Mouse (Mus musculus) myocyte (in vitro differentiated cells): Measurements from ENCODE around the gene Rbm6.

Experiments
- E2F4 ChIP-seq: IDR thresholded peaks from one replicate; pipeline ENCODE4 v1.6.1; 2011; ENCODE audit warnings: mild to moderate bottlenecking, control low read depth, moderate library complexity; ENCODE audit not compliant: insufficient read depth
- MAX ChIP-seq: IDR thresholded peaks from one replicate; pipeline ENCODE4 v1.6.1; 2011; ENCODE audit warnings: low read depth, mild to moderate bottlenecking, control low read depth
- POLR2A ChIP-seq: IDR thresholded peaks from one replicate; pipeline ENCODE4 v1.6.1; 2011; ENCODE audit warnings: low read depth, mild to moderate bottlenecking, control low read depth, moderate library complexity; ENCODE audit not compliant: insufficient read length
- POLR2AphosphoS2 ChIP-seq: IDR thresholded peaks from one replicate; pipeline ENCODE4 v1.6.1; 2011; ENCODE audit warnings: low read depth, control low read depth; ENCODE audit not compliant: insufficient read length
- USF1 ChIP-seq: IDR thresholded peaks from one replicate; pipeline ENCODE4 v1.6.1; 2011; ENCODE audit warnings: low read depth, mild to moderate bottlenecking, control low read depth, moderate library complexity

GRCm38 (mm10) chr9:107774411-107774810 is 98.6 kb downstream of the Rbm6 start:
- TF ChIP-seq E2F4 (no peak), POLR2A (no peak), USF1 (no peak), MAX (no peak), POLR2AphosphoS2 (no peak)
